Mouse (Mus musculus) kidney, postnatal 0 days (tissue): Measurements from ENCODE around the gene Lpar1. TPM values are rescaled to one million over a fixed set of nuclear protein-coding genes. Genes with fewer than 3 reads are reported as not detected.
"Not testable (repeated sequence)": the region's sequence is repeated elsewhere in the genome, so short reads cannot be mapped to it uniquely, and the experiment has no call there.

Source experiments
- ATAC-seq: fragments of 200-750 bp; cut with Nextera tagmentation; replicated peaks from 2 replicates; pipeline ENCODE4 v1.8.0; 2017; ENCODE audit warnings: low read depth, moderate number of reproducible peaks, moderate TSS enrichment, moderate library complexity; ENCODE audit not compliant: low FRiP score
- DNase-seq: peaks from one replicate; pipeline ENCODE4 v3.0.0-alpha.2; 2016; ENCODE audit warnings: low spot score
- H3K27ac ChIP-seq: fragments of 300-500 bp; sonication (generic); 2 replicates; pipeline ENCODE4 v1.5.1; 2014; ENCODE audit warnings: mild to moderate bottlenecking
- H3K27me3 ChIP-seq: fragments of 300-500 bp; sonication (generic); 2 replicates; pipeline ENCODE4 v1.6.1; 2014; ENCODE audit warnings: low read length, mixed read lengths; ENCODE audit not compliant: insufficient read depth
- H3K36me3 ChIP-seq: fragments of 300-500 bp; sonication (generic); 2 replicates; pipeline ENCODE4 v1.6.1; 2014; ENCODE audit warnings: low read length, mixed read lengths; ENCODE audit not compliant: insufficient read depth
- H3K4me1 ChIP-seq: fragments of 300-500 bp; sonication (generic); replicated peaks from 2 replicates; pipeline ENCODE4 v1.6.1; 2014; ENCODE audit warnings: antibody characterized with exemption, low read length, mixed read lengths; ENCODE audit not compliant: insufficient read depth
- H3K4me2 ChIP-seq: fragments of 300-500 bp; sonication (generic); 2 replicates; pipeline ENCODE4 v1.6.1; 2014; ENCODE audit warnings: mild to moderate bottlenecking, low read length, moderate library complexity, mixed read lengths
- H3K4me3 ChIP-seq: fragments of 300-500 bp; sonication (generic); replicated peaks from 2 replicates; pipeline ENCODE4 v1.5.1; 2014; ENCODE audit warnings: low read depth, low read length
- H3K9ac ChIP-seq: fragments of 300-500 bp; sonication (generic); 2 replicates; pipeline ENCODE4 v1.6.1; 2014; ENCODE audit warnings: low read depth, low read length
- H3K9me3 ChIP-seq: fragments of 300-500 bp; sonication (generic); replicated peaks from 2 replicates; pipeline ENCODE4 v1.6.1; 2016; ENCODE audit warnings: low read length, inconsistent platforms, mixed read lengths
- CTCF ChIP-seq: IDR thresholded peaks from 2 replicates; pipeline ENCODE4 v1.5.1; 2016; ENCODE audit warnings: antibody characterized with exemption, low read depth, mild to moderate bottlenecking, moderate library complexity
- WGBS: fragments of 180-500 bp; shearing (Covaris S2); extraction: QIAGEN DNeasy Blood & Tissue Kit; methylation state at CpG from one replicate; pipeline ENCODE4 v1.1.7; 2014; 5-methylcytosine and 5-hydroxymethylcytosine counted together
- polyA plus RNA-seq: library from polyadenylated mRNA; unstranded; fragments of >200 nt; fragmentation: Nextera tagmentation; extraction: Ambion mirVana; gene quantifications from 2 replicates; pipeline ENCODE4 v1.2.1, GENCODE M21; 2015

The Lpar1 gene
- polyA plus RNA-seq, 1 experiment from 2014 or later = 24.9 TPM

DNA sequence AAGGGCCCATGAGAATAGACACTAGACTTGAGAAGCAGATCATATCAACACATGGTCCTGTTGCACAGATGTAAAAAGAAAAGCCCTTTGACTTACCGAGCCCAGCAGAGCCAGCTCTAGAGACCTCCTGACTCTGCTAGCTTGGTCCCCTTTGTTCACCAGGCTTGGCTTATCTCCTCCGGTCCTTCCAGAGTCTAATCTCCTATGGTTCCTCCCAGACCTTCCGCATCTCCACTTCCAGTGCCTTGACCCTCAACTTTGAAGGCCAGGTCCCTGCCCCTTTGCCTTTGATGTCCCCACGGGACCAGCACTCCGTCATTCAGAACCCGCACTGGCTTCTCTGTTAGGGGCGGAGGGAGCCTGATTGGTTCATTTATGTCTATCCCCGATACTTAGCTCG, 6.0 kb downstream of the Lpar1 start:
- Histone ChIP-seq H3K27ac (no peak overlapping the region), H3K36me3 (0 out of 2 replicates have a peak, but pooled peaks cover 1% of the 10 kb centered on the region)

DNA sequence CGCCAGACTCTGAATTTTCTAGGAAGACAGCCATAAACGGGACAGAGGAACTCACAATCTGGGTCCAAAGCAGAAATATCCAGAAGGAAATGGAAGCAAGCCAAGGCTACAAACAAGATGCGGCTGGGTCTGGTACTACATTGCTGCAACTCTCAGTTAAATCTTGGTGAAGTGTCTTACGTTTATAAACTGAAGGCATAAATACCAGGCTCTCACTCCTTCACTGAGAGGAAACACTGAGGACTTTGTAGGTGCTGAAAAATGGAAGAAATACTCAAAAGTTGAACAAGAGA, 6.5 kb downstream of the Lpar1 start:
- 45% methylated on average over 4 of the region's 4 CpGs for WGBS
- H3K4me2 ChIP-seq = no peak overlapping the region
- 0 out of 2 replicates have a peak, but pooled peaks cover 4% of the 10 kb centered on the region for H3K4me1 ChIP-seq
- peak; percentile 71 for DNase-seq
- H3K4me3 ChIP-seq = no peak overlapping the region
- H3K27ac ChIP-seq = no peak overlapping the region
- TF ChIP-seq CTCF = 0 out of 2 replicates have a peak, but pooled peaks have one; percentile 11
- H3K9me3 ChIP-seq = no peaks in the 10 kb centered on the region
- 0 out of 2 replicates have a peak, but pooled peaks cover 3% of the 10 kb centered on the region for H3K36me3 ChIP-seq
- H3K27me3 ChIP-seq = no peaks in the 10 kb centered on the region
- no peak for ATAC-seq
- no peak overlapping the region for H3K9ac ChIP-seq

More for the DNA sequence above, 6.0 kb downstream of the Lpar1 start:
- no peaks in the 10 kb centered on the region for H3K27me3 ChIP-seq
- 0 out of 2 replicates have a peak, but pooled peaks cover 4% of the 10 kb centered on the region for H3K4me1 ChIP-seq
- no peak overlapping the region for H3K9ac ChIP-seq
- no peak overlapping the region for H3K4me3 ChIP-seq
- no peak for TF ChIP-seq CTCF
- DNase-seq (no peak), ATAC-seq (no peak)
- 75% methylated on average over 9 of the region's 9 CpGs for WGBS
- no peak overlapping the region for H3K4me2 ChIP-seq
- H3K9me3 ChIP-seq = no peaks in the 10 kb centered on the region

DNA sequence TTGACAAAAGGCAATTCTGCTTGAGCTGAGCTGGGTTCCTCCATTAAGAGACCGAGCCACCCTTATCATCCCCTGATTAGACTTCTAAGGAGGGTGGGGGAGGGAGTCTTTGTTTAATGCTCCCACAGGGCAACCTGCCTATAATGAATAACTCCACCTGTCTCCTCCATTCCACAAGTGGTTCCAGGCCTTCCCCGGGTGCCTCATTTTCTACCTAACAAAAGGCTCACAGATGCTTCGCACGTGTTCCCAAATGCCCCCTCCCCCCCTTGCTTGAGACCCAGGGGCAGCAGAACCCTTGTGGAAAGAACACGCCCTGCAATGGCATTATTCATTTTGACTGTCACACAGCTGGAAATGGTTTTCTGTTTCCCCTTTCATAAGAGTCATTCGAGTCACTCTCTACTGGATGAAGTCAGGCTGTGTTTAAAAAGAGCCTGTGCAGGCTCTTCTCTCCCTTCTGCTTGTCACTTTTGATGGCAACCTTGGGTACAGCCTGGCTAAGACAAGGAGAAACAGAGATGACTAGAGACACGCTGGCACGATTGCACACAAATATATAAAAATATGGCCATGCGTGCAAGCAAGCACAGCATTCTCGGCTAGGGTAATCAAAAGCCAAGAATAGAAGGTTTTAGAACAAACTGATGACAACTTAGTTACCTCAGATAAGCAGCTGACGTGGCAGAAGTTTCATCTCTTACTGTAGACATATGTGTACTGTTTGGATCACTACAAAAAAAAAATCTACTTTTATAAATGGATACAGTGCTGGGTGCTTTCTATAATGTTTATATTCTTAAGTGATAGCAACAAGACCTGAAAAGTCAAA, 7.0 kb downstream of the Lpar1 start:
- Histone ChIP-seq H3K4me3 (no peak overlapping the region), H3K27ac (no peak overlapping the region), H3K27me3 (no peaks in the 10 kb centered on the region), H3K4me1 (0 out of 2 replicates have a peak, but pooled peaks cover 4% of the 10 kb centered on the region), H3K9me3 (no peaks in the 10 kb centered on the region), H3K9ac (no peak overlapping the region), H3K4me2 (no peak overlapping the region), H3K36me3 (0 out of 2 replicates have a peak, but pooled peaks cover 3% of the 10 kb centered on the region)
- 43% methylated on average over 11 of the region's 11 CpGs for WGBS
- no peak for TF ChIP-seq CTCF
- DNase-seq = peak; percentile 36
- ATAC-seq = no peak

DNA sequence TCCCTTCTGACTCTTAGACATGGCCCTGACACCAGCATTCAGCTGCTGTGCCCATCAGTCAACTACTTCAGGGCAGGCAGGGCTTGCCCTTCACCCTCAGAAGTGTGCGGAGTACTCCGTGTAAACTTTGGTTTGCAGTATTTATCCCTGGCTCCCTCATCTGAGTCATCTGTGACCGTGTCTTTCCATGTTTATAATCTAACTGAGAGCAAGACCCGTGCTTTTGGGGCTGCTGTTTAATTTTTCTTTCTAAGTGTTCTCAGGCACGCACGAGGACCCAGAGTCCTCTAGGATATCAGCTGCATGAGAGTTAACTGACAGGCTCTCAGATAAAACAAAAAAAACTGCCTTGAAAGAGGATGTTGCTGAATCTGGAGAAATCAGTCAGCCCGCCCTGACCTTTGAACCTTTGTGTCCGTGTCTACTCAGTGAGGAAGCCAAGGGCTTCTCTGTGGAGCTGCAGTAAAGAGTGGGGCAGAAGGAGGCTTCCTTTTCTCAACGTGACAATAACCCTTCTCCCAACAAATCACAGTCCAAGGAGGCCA, 7.7 kb downstream of the Lpar1 start:
- Histone ChIP-seq H3K4me2 (no peak overlapping the region), H3K27me3 (no peaks in the 10 kb centered on the region), H3K4me1 (0 out of 2 replicates have a peak, but pooled peaks cover 4% of the 10 kb centered on the region), H3K4me3 (no peak overlapping the region), H3K27ac (no peak overlapping the region), H3K36me3 (0 out of 2 replicates have a peak, but pooled peaks cover 3% of the 10 kb centered on the region), H3K9me3 (no peaks in the 10 kb centered on the region), H3K9ac (no peak overlapping the region)
- DNase-seq = peak; percentile 44
- 31% methylated on average over 9 of the region's 9 CpGs for WGBS
- ATAC-seq = no peak
- TF ChIP-seq CTCF = no peak

DNA sequence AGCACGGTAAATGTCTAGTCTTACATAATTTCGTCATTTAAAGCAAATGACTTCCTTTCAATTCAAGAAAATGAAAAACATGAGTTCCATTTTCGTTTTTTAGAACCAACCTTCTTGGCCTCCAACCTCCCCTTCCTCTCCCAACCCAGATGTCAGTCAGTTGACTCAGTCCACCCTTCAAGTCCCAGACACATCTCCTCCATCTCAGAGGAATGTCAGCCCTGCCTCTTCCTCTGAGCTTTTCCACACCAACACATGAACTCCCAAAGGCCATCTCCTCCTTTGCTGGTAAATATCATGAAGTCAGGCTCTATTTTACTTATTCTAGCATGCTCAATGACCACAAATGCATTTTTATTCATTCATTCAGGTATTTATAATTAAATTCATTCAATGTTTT, 10.5 kb downstream of the Lpar1 start:
- no peak for ATAC-seq
- Histone ChIP-seq H3K9ac (no peak overlapping the region), H3K27ac (no peak overlapping the region), H3K4me2 (no peak overlapping the region), H3K36me3 (0 out of 2 replicates have a peak, but pooled peaks cover 3% of the 10 kb centered on the region), H3K4me3 (no peak overlapping the region), H3K27me3 (no peaks in the 10 kb centered on the region), H3K4me1 (0 out of 2 replicates have a peak, but pooled peaks cover 4% of the 10 kb centered on the region), H3K9me3 (no peaks in the 10 kb centered on the region)
- no peak for DNase-seq
- 86% methylated on average over 3 of the region's 3 CpGs for WGBS
- TF ChIP-seq CTCF = no peak

DNA sequence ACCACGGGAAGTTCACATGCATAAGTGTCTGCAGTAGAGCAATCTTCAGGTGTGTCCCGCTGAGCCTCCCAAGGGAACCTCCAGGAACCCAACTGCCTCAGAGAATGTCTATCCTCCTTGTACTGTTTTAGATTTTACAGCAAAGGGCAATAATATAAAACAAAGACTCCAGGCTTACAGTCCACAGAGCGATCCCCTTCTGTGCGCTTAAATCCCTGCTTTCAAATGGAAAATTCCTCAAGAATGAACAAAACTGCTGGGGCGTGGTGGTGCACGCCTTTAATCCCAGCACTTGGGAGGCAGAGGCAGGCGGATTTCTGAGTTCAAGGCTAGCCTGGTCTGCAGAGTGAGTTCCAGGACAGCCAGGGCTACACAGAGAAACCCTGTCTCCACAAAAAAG, 11.0 kb downstream of the Lpar1 start:
- not testable (repeated sequence) for H3K27ac ChIP-seq, H3K27me3 ChIP-seq, H3K36me3 ChIP-seq, DNase-seq, ATAC-seq, H3K4me3 ChIP-seq, H3K9ac ChIP-seq, H3K4me2 ChIP-seq, H3K4me1 ChIP-seq, H3K9me3 ChIP-seq
- WGBS = 95% methylated on average over 7 of the region's 7 CpGs
